Mouse (Mus musculus) midbrain, embryonic 12.5 days (tissue): ENCODE data around the gene Anapc2. TPM values are rescaled to one million over a fixed set of nuclear protein-coding genes. Genes with fewer than 3 reads are reported as not detected.

Source experiments
- ATAC-seq: fragments of 200-750 bp; cut with Nextera tagmentation; 2 replicates; pipeline ENCODE4 v1.8.0; 2017; ENCODE audit warnings: low read depth, moderate TSS enrichment, moderate library complexity; ENCODE audit not compliant: low FRiP score
- H3K27ac ChIP-seq: fragments of 300-500 bp; sonication (generic); replicated peaks from 2 replicates; pipeline ENCODE4 v1.5.1; 2016; ENCODE audit warnings: mild to moderate bottlenecking
- H3K27me3 ChIP-seq: fragments of 300-500 bp; sonication (generic); 2 replicates; pipeline ENCODE4 v1.6.1; 2016; ENCODE audit warnings: mild to moderate bottlenecking
- H3K36me3 ChIP-seq: fragments of 300-500 bp; sonication (generic); 2 replicates; pipeline ENCODE4 v1.6.1; 2016
- H3K4me1 ChIP-seq: fragments of 300-500 bp; sonication (generic); 2 replicates; pipeline ENCODE4 v1.6.1; 2016
- H3K4me2 ChIP-seq: fragments of 300-500 bp; sonication (generic); replicated peaks from 2 replicates; pipeline ENCODE4 v1.6.1; 2016; ENCODE audit warnings: mild to moderate bottlenecking, moderate library complexity
- H3K4me3 ChIP-seq: fragments of 300-500 bp; sonication (generic); 2 replicates; pipeline ENCODE4 v1.5.1; 2016; ENCODE audit warnings: mild to moderate bottlenecking
- H3K9ac ChIP-seq: fragments of 300-500 bp; sonication (generic); replicated peaks from 2 replicates; pipeline ENCODE4 v1.6.1; 2016; ENCODE audit warnings: mild to moderate bottlenecking, moderate library complexity
- H3K9me3 ChIP-seq: fragments of 300-500 bp; sonication (generic); 2 replicates; pipeline ENCODE4 v1.6.1; 2016; ENCODE audit warnings: mild to moderate bottlenecking
- WGBS: fragments of 180-500 bp; shearing (Covaris S2); methylation state at CpG from one replicate; pipeline ENCODE4 v1.1.7; 2016; 5-methylcytosine and 5-hydroxymethylcytosine counted together
- polyA plus RNA-seq: library from polyadenylated mRNA; unstranded; fragments of >200 nt; fragmentation: Nextera tagmentation; extraction: Ambion mirVana; gene quantifications from 2 replicates; pipeline ENCODE4 v1.2.1, GENCODE M21; 2016

Gene Anapc2
- polyA plus RNA-seq, 1 experiment from 2014 or later = 144 TPM

- Histone ChIP-seq H3K4me2 (peak overlapping the region; percentile 43), H3K9me3 (no peaks in the 10 kb centered on the region), H3K36me3 (no peaks in the 10 kb centered on the region), H3K9ac (peak overlapping the region; percentile 39; the same call in 1 of the 2 replicates), H3K27me3 (peaks cover 94% of the 10 kb centered on the region), H3K27ac (no peak overlapping the region), H3K4me3 (peak overlapping the region; percentile 28), H3K4me1 (peaks cover 17% of the 10 kb centered on the region)
- 6% methylated on average over 39 of the region's 43 CpGs for WGBS
- no peak; the same call in 1 of the 2 replicates for ATAC-seq
Observed at GRCm38 (mm10) chr2:25292054-25292544, 19.8 kb downstream of the Anapc2 start.

GRCm38 (mm10) chr2:25292856-25293255, 20.6 kb downstream of the Anapc2 start:
- Histone ChIP-seq H3K27ac (no peak overlapping the region), H3K27me3 (peaks cover 98% of the 10 kb centered on the region), H3K4me1 (peaks cover 17% of the 10 kb centered on the region), H3K4me2 (peak overlapping the region; percentile 43; the same call in 1 of the 2 replicates), H3K36me3 (no peaks in the 10 kb centered on the region), H3K9me3 (no peaks in the 10 kb centered on the region), H3K9ac (no peak overlapping the region; the same call in 1 of the 2 replicates), H3K4me3 (no peak overlapping the region)
- 0% methylated on average over 1 of the region's 1 CpGs for WGBS
- ATAC-seq = no peak

- Histone ChIP-seq H3K27ac (no peak overlapping the region), H3K4me1 (peaks cover 17% of the 10 kb centered on the region), H3K36me3 (no peaks in the 10 kb centered on the region), H3K4me3 (no peak overlapping the region), H3K4me2 (no peak overlapping the region), H3K9me3 (no peaks in the 10 kb centered on the region), H3K27me3 (peaks cover 97% of the 10 kb centered on the region), H3K9ac (no peak overlapping the region)
- ATAC-seq = no peak
- WGBS = 75% methylated on average over 9 of the region's 9 CpGs
Observed at GRCm38 (mm10) chr2:25293706-25294105, 21.4 kb downstream of the Anapc2 start.

- Histone ChIP-seq H3K4me2 (no peak overlapping the region), H3K27me3 (peaks cover 63% of the 10 kb centered on the region), H3K9me3 (no peaks in the 10 kb centered on the region), H3K9ac (no peak overlapping the region), H3K4me3 (no peak overlapping the region), H3K4me1 (peaks cover 4% of the 10 kb centered on the region), H3K27ac (no peak overlapping the region), H3K36me3 (no peaks in the 10 kb centered on the region)
- 83% methylated on average over 7 of the region's 8 CpGs for WGBS
- ATAC-seq = no peak
Observed at GRCm38 (mm10) chr2:25297093-25297492, 24.8 kb downstream of the Anapc2 start.

- Histone ChIP-seq H3K27ac (no peak overlapping the region), H3K4me1 (no peaks in the 10 kb centered on the region), H3K27me3 (peaks cover 56% of the 10 kb centered on the region), H3K9me3 (no peaks in the 10 kb centered on the region), H3K9ac (no peak overlapping the region), H3K36me3 (no peaks in the 10 kb centered on the region), H3K4me3 (no peak overlapping the region), H3K4me2 (no peak overlapping the region)
- 84% methylated on average over 10 of the region's 10 CpGs for WGBS
- ATAC-seq = no peak
Observed at GRCm38 (mm10) chr2:25298046-25298445, 25.8 kb downstream of the Anapc2 start.

GRCm38 (mm10) chr2:25303452-25303851, 31.2 kb downstream of the Anapc2 start:
- Histone ChIP-seq H3K4me3 (no peak overlapping the region), H3K4me2 (no peak overlapping the region), H3K27me3 (peaks cover 48% of the 10 kb centered on the region), H3K36me3 (no peaks in the 10 kb centered on the region), H3K9me3 (no peaks in the 10 kb centered on the region), H3K27ac (no peak overlapping the region), H3K4me1 (peaks cover 13% of the 10 kb centered on the region), H3K9ac (no peak overlapping the region)
- 69% methylated on average over 3 of the region's 3 CpGs for WGBS
- ATAC-seq = no peak

- Histone ChIP-seq H3K4me3 (peak overlapping the region; percentile 45), H3K27ac (no peak overlapping the region), H3K4me2 (peak overlapping the region; percentile 81), H3K9me3 (no peaks in the 10 kb centered on the region), H3K9ac (0 out of 2 replicates have a peak overlapping the region, but pooled peaks have one; percentile 21), H3K36me3 (no peaks in the 10 kb centered on the region), H3K27me3 (peaks cover 53% of the 10 kb centered on the region), H3K4me1 (peaks cover 13% of the 10 kb centered on the region)
- 72% methylated on average over 7 of the region's 7 CpGs for WGBS
- ATAC-seq = peak; percentile 9; the same call in 1 of the 2 replicates
Observed at GRCm38 (mm10) chr2:25303931-25304656, 31.8 kb downstream of the Anapc2 start.

GRCm38 (mm10) chr2:25304657-25305541, 32.6 kb downstream of the Anapc2 start:
- Histone ChIP-seq H3K27ac (peak overlapping the region; percentile 39; the same call in 1 of the 2 replicates), H3K36me3 (no peaks in the 10 kb centered on the region), H3K27me3 (peaks cover 60% of the 10 kb centered on the region), H3K9ac (peak overlapping the region; percentile 49), H3K4me2 (peak overlapping the region; percentile 81), H3K9me3 (no peaks in the 10 kb centered on the region), H3K4me3 (peak overlapping the region; percentile 45), H3K4me1 (peaks cover 13% of the 10 kb centered on the region)
- WGBS = 2% methylated on average over 42 of the region's 45 CpGs
- peak; percentile 88 for ATAC-seq

GRCm38 (mm10) chr2:25305587-25306359, 33.5 kb downstream of the Anapc2 start:
- WGBS = 49% methylated on average over 14 of the region's 14 CpGs
- no peaks in the 10 kb centered on the region for H3K9me3 ChIP-seq
- H3K4me1 ChIP-seq = peaks cover 13% of the 10 kb centered on the region
- H3K27ac ChIP-seq = peak overlapping the region; percentile 39; the same call in 1 of the 2 replicates
- ATAC-seq = no peak; the same call in 1 of the 2 replicates
- peak overlapping the region; percentile 45 for H3K4me3 ChIP-seq
- H3K27me3 ChIP-seq = peaks cover 68% of the 10 kb centered on the region
- H3K36me3 ChIP-seq = no peaks in the 10 kb centered on the region
- H3K9ac ChIP-seq = peak overlapping the region; percentile 49
- H3K4me2 ChIP-seq = peak overlapping the region; percentile 81

GRCm38 (mm10) chr2:25310180-25310579, 37.9 kb downstream of the Anapc2 start:
- ATAC-seq = no peak
- Histone ChIP-seq H3K27me3 (peaks cover 96% of the 10 kb centered on the region), H3K36me3 (no peaks in the 10 kb centered on the region), H3K4me2 (no peak overlapping the region), H3K9ac (no peak overlapping the region), H3K4me1 (peaks cover 2% of the 10 kb centered on the region; the same call in 1 of the 2 replicates), H3K9me3 (no peaks in the 10 kb centered on the region), H3K4me3 (no peak overlapping the region), H3K27ac (no peak overlapping the region)
- 55% methylated on average over 10 of the region's 10 CpGs for WGBS

GRCm38 (mm10) chr2:25310969-25311368, 38.7 kb downstream of the Anapc2 start:
- ATAC-seq = no peak
- no peaks in the 10 kb centered on the region for H3K9me3 ChIP-seq
- no peaks in the 10 kb centered on the region for H3K4me1 ChIP-seq
- H3K27me3 ChIP-seq = peaks cover 97% of the 10 kb centered on the region
- H3K4me3 ChIP-seq = no peak overlapping the region
- H3K9ac ChIP-seq = no peak overlapping the region
- 2% methylated on average over 22 of the region's 22 CpGs for WGBS
- no peaks in the 10 kb centered on the region for H3K36me3 ChIP-seq
- no peak overlapping the region for H3K27ac ChIP-seq
- no peak overlapping the region for H3K4me2 ChIP-seq
